Mouse (Mus musculus) forebrain, embryonic 15.5 days (tissue): ENCODE measurements at regions not wholly inside any gene's neighbourhood (a gene's known extent, or its start where the extent isn't known, plus 50 kb on each side); places are given as distances from the start of the nearest gene placed in this dataset.

Experiments used
- ATAC-seq: fragments of 200-750 bp; cut with Nextera tagmentation; replicated peaks from 2 replicates; pipeline ENCODE4 v1.8.0; 2017; ENCODE audit warnings: mild to moderate bottlenecking, moderate TSS enrichment, moderate library complexity
- H3K27ac ChIP-seq: fragments of 300-500 bp; sonication (generic); replicated peaks from 2 replicates; pipeline ENCODE4 v1.5.1; 2015; ENCODE audit warnings: mild to moderate bottlenecking, inconsistent platforms
- H3K27me3 ChIP-seq: fragments of 300-500 bp; sonication (generic); 2 replicates; pipeline ENCODE4 v1.6.1; 2015; ENCODE audit warnings: inconsistent platforms
- H3K36me3 ChIP-seq: fragments of 300-500 bp; sonication (generic); 2 replicates; pipeline ENCODE4 v1.6.1; 2015; ENCODE audit warnings: mild to moderate bottlenecking, inconsistent platforms
- H3K4me1 ChIP-seq: fragments of 300-500 bp; sonication (generic); 2 replicates; pipeline ENCODE4 v1.6.1; 2015; ENCODE audit warnings: inconsistent platforms
- H3K4me2 ChIP-seq: fragments of 300-500 bp; sonication (generic); replicated peaks from 2 replicates; pipeline ENCODE4 v1.6.1; 2015; ENCODE audit warnings: mild to moderate bottlenecking, inconsistent platforms
- H3K4me3 ChIP-seq: fragments of 300-500 bp; sonication (generic); 2 replicates; pipeline ENCODE4 v1.5.1; 2015; ENCODE audit warnings: mild to moderate bottlenecking, inconsistent platforms
- H3K9ac ChIP-seq: fragments of 300-500 bp; sonication (generic); replicated peaks from 2 replicates; pipeline ENCODE4 v1.6.1; 2015; ENCODE audit warnings: mild to moderate bottlenecking, inconsistent platforms
- H3K9me3 ChIP-seq: fragments of 300-500 bp; sonication (generic); 2 replicates; pipeline ENCODE4 v1.6.1; 2016; ENCODE audit warnings: inconsistent platforms
- WGBS: fragments of 180-500 bp; shearing (Covaris S2); methylation state at CpG from one replicate; pipeline ENCODE4 v1.1.7; 2015; ENCODE audit warnings: mixed read lengths; 5-methylcytosine and 5-hydroxymethylcytosine counted together

GRCm38 (mm10) chr10:37416321-37416720 lies 277.6 kb upstream of the Marcks start:
- 67% methylated on average over 1 of the region's 1 CpGs for WGBS
- Histone ChIP-seq H3K4me1 (no peaks in the 10 kb centered on the region), H3K4me2 (no peak overlapping the region), H3K36me3 (no peaks in the 10 kb centered on the region), H3K9ac (no peak overlapping the region), H3K27me3 (no peaks in the 10 kb centered on the region), H3K9me3 (no peaks in the 10 kb centered on the region), H3K4me3 (no peak overlapping the region), H3K27ac (no peak overlapping the region)
- ATAC-seq = no peak

- H3K36me3 ChIP-seq = no peaks in the 10 kb centered on the region
- H3K9ac ChIP-seq = no peak overlapping the region
- 46% methylated on average over 1 of the region's 1 CpGs for WGBS
- H3K4me1 ChIP-seq = 0 out of 2 replicates have a peak, but pooled peaks cover 3% of the 10 kb centered on the region
- no peaks in the 10 kb centered on the region for H3K9me3 ChIP-seq
- ATAC-seq = no peak
- no peak overlapping the region for H3K4me3 ChIP-seq
- H3K4me2 ChIP-seq = no peak overlapping the region
- no peaks in the 10 kb centered on the region for H3K27me3 ChIP-seq
- no peak overlapping the region for H3K27ac ChIP-seq
Measured at GRCm38 (mm10) chr10:37412401-37412800, 273.7 kb upstream of the Marcks start.

DNA sequence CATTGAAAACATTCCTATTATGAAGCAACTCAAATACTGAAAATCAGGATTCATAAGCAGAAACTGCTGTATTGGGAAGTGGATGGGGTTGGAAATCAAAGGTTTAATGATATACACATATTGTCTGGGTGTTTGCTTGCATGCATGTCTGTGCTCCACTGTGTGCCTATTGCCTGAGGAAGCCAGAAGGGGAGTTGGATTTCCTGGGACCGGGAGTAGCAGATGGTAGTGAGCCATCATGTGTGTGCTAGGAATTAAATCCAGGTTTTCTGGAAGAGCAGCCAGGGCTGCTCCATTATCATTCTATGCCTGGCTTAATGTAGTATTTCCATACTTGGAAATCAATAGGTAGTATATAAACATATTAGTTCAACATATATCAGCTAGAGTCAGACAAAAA lies 271.0 kb upstream of the Marcks start:
- Histone ChIP-seq H3K4me2 (no peak overlapping the region), H3K4me1 (0 out of 2 replicates have a peak, but pooled peaks cover 3% of the 10 kb centered on the region), H3K27ac (no peak overlapping the region), H3K4me3 (no peak overlapping the region), H3K9me3 (no peaks in the 10 kb centered on the region), H3K27me3 (no peaks in the 10 kb centered on the region), H3K36me3 (no peaks in the 10 kb centered on the region), H3K9ac (no peak overlapping the region)
- ATAC-seq = peak; percentile 77; the same call in 1 of the 2 replicates
- WGBS = 35% methylated on average over 1 of the region's 1 CpGs

DNA sequence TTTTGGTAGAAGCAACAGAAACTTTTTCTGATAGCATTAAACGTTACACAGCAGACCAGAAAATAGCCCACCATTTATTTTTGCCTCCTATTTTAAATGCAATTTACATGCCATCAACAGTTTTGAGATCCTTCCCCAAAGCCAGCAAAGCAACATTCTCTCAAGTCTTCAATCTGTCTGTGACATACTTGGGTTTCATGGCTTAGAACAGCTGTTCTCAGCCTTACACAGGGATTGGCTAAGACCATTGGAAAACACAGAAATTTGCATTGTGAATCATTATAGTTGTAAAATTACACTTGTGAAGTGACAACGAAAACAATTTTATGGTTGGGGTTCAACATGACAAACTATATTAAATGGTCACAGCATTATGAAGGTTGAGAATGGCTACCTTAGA lies 268.8 kb upstream of the Marcks start:
- Histone ChIP-seq H3K27ac (no peak overlapping the region), H3K9ac (no peak overlapping the region), H3K4me1 (0 out of 2 replicates have a peak, but pooled peaks cover 3% of the 10 kb centered on the region), H3K27me3 (no peaks in the 10 kb centered on the region), H3K4me2 (no peak overlapping the region), H3K9me3 (no peaks in the 10 kb centered on the region), H3K36me3 (no peaks in the 10 kb centered on the region), H3K4me3 (no peak overlapping the region)
- WGBS = 88% methylated on average over 2 of the region's 2 CpGs
- ATAC-seq = no peak

GRCm38 (mm10) chr10:37404933-37405332 lies 266.2 kb upstream of the Marcks start:
- peak; percentile 70 for ATAC-seq
- Histone ChIP-seq H3K36me3 (no peaks in the 10 kb centered on the region), H3K27ac (no peak overlapping the region), H3K4me1 (peaks cover 14% of the 10 kb centered on the region), H3K27me3 (no peaks in the 10 kb centered on the region), H3K9ac (no peak overlapping the region), H3K4me3 (no peak overlapping the region), H3K9me3 (no peaks in the 10 kb centered on the region), H3K4me2 (no peak overlapping the region)
- WGBS = 51% methylated on average over 4 of the region's 4 CpGs

DNA sequence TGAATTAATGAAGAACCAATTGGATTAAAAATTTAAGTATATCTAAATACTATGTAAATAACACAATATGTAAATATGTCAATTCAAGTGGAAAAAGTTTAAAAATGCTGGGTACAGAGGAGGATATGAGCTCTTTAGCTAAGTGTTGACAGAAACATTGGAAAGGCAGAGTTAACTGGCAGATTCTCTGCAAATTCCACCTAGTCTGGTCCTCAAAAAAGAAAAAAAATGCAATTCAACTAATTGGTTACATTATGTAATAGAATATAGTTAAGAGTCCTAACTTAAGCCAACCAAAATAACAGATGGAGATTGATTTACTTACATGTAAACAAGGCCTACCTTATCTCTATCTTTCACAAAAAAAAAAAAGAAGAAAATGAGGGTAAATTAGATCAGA lies 265.7 kb upstream of the Marcks start:
- no peaks in the 10 kb centered on the region for H3K27me3 ChIP-seq
- no peak overlapping the region for H3K4me3 ChIP-seq
- no peak overlapping the region for H3K4me2 ChIP-seq
- peaks cover 14% of the 10 kb centered on the region for H3K4me1 ChIP-seq
- H3K9me3 ChIP-seq = no peaks in the 10 kb centered on the region
- no peaks in the 10 kb centered on the region for H3K36me3 ChIP-seq
- H3K9ac ChIP-seq = no peak overlapping the region
- ATAC-seq = peak; percentile 59
- H3K27ac ChIP-seq = no peak overlapping the region

DNA sequence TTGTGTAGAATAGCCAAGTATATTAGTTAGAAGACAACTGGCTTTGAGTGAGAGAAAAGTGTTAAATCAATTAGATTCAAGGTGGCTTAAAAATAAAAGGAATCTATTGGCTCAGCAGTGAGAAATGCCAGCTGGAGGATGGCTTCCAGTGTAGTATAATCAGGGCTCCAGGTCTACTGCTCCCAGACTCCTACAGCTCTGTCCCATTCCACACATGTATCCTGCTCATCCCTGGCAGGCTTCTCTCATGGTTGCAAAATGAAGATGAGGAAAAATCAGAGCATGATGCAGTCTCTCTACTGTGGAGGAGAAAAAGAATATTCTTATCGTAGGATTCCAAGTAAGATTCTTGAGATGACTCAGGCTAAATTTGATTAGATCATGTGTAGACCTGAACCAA lies 263.7 kb upstream of the Marcks start:
- Histone ChIP-seq H3K4me2 (no peak overlapping the region), H3K27ac (no peak overlapping the region), H3K9ac (no peak overlapping the region), H3K4me1 (peaks cover 16% of the 10 kb centered on the region), H3K27me3 (no peaks in the 10 kb centered on the region), H3K36me3 (no peaks in the 10 kb centered on the region), H3K4me3 (no peak overlapping the region), H3K9me3 (no peaks in the 10 kb centered on the region)
- WGBS = 90% methylated on average over 1 of the region's 1 CpGs
- ATAC-seq = no peak

GRCm38 (mm10) chr10:37400991-37401390 lies 262.3 kb upstream of the Marcks start:
- Histone ChIP-seq H3K9ac (no peak overlapping the region), H3K27ac (0 out of 2 replicates have a peak overlapping the region, but pooled peaks have one; percentile 8), H3K36me3 (no peaks in the 10 kb centered on the region), H3K4me2 (no peak overlapping the region), H3K27me3 (no peaks in the 10 kb centered on the region), H3K9me3 (no peaks in the 10 kb centered on the region), H3K4me3 (no peak overlapping the region), H3K4me1 (peaks cover 24% of the 10 kb centered on the region)
- WGBS = 16% methylated on average over 1 of the region's 1 CpGs
- peak; percentile 47; the same call in 1 of the 2 replicates for ATAC-seq

DNA sequence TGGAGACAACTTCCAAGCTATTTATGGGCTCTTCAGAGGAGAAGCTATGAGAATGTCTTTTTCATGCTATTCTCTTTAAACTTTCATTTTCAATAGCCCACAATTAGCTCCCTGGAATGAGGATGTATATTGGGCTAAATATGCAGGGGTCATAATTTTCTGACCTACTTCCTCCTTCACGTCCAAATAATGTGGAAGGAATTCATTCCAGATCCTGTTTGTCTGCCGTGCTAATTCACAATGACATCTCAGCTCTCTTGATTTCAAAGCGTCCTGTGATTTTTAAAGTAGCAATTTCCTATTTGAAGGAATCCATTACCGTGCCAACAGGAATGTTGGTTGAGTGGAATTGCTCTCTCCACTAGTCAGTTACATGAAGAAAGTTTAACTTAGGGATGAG lies 261.7 kb upstream of the Marcks start:
- Histone ChIP-seq H3K4me3 (no peak overlapping the region), H3K9me3 (no peaks in the 10 kb centered on the region), H3K27ac (0 out of 2 replicates have a peak overlapping the region, but pooled peaks have one; percentile 36), H3K36me3 (no peaks in the 10 kb centered on the region), H3K4me2 (no peak overlapping the region), H3K9ac (no peak overlapping the region), H3K4me1 (peaks cover 24% of the 10 kb centered on the region), H3K27me3 (no peaks in the 10 kb centered on the region)
- 32% methylated on average over 4 of the region's 4 CpGs for WGBS
- no peak for ATAC-seq

GRCm38 (mm10) chr10:37397271-37397991 lies 258.7 kb upstream of the Marcks start:
- Histone ChIP-seq H3K4me3 (peak overlapping the region; percentile 28), H3K4me2 (peak overlapping the region; percentile 46), H3K27me3 (no peaks in the 10 kb centered on the region), H3K9ac (peak overlapping the region; percentile 33), H3K9me3 (no peaks in the 10 kb centered on the region), H3K27ac (peak overlapping the region; percentile 82), H3K36me3 (no peaks in the 10 kb centered on the region), H3K4me1 (peaks cover 24% of the 10 kb centered on the region)
- peak; percentile 96 for ATAC-seq
- WGBS = 5% methylated on average over 18 of the region's 18 CpGs

- ATAC-seq = no peak
- WGBS = 83% methylated on average over 3 of the region's 3 CpGs
- H3K4me1 ChIP-seq = no peaks in the 10 kb centered on the region
- no peak overlapping the region for H3K4me2 ChIP-seq
- H3K9ac ChIP-seq = no peak overlapping the region
- no peak overlapping the region for H3K4me3 ChIP-seq
- H3K27ac ChIP-seq = no peak overlapping the region
- H3K36me3 ChIP-seq = no peaks in the 10 kb centered on the region
- no peaks in the 10 kb centered on the region for H3K9me3 ChIP-seq
- no peaks in the 10 kb centered on the region for H3K27me3 ChIP-seq
Measured at GRCm38 (mm10) chr10:37390011-37390410, 251.3 kb upstream of the Marcks start.

DNA sequence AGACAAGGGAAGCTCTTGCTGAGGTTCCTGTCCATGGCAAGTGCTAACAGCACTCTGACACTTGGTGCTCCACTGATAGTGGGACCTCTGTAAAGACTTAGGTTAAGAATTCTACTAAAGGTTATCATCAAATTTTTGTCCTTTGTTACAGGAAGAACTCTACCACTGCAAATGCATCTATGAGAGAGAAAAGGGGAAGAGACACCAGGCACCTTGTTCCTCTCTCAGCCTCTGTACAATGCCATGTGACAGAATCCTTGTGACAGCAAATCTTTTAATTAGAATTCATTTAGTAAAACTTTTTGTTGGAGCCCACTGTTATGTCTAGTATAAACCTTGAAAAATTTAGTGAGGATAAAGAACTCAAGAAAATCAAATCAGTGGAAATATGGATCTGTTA lies 247.5 kb upstream of the Marcks start:
- no peak for ATAC-seq
- H3K4me3 ChIP-seq = no peak overlapping the region
- H3K4me2 ChIP-seq = no peak overlapping the region
- H3K36me3 ChIP-seq = no peaks in the 10 kb centered on the region
- no peaks in the 10 kb centered on the region for H3K4me1 ChIP-seq
- H3K27me3 ChIP-seq = no peaks in the 10 kb centered on the region
- H3K9me3 ChIP-seq = no peaks in the 10 kb centered on the region
- H3K9ac ChIP-seq = no peak overlapping the region
- H3K27ac ChIP-seq = no peak overlapping the region

DNA sequence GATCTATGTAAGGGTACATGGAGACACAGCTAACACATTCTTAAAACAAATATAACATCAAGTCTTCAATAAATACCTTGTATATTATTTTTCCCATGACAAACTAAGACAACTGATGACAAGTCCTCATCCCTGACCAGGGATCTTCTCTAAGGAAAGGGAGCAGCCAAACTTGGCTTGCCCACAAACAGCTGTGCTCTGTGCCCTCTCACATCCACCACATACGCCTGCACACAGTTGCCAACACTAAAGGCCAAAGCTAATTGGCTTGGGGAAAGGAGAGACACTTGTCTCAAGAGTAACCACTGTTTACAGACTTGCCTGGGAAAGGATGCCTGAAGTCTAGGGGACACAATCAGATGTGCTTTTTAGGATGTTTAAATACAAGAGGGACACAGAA lies 241.3 kb upstream of the Marcks start:
- no peak overlapping the region for H3K27ac ChIP-seq
- no peak for ATAC-seq
- H3K9me3 ChIP-seq = no peaks in the 10 kb centered on the region
- no peak overlapping the region for H3K4me3 ChIP-seq
- 60% methylated on average over 1 of the region's 1 CpGs for WGBS
- no peaks in the 10 kb centered on the region for H3K36me3 ChIP-seq
- H3K27me3 ChIP-seq = no peaks in the 10 kb centered on the region
- peaks cover 17% of the 10 kb centered on the region for H3K4me1 ChIP-seq
- no peak overlapping the region for H3K4me2 ChIP-seq
- H3K9ac ChIP-seq = no peak overlapping the region
